Mouse (Mus musculus) liver, embryonic 14.5 days (tissue): ENCODE data around the gene Prrx2. TPM values are rescaled to one million over a fixed set of nuclear protein-coding genes. Genes with fewer than 3 reads are reported as not detected.
"Not testable (repeated sequence)": the region's sequence is repeated elsewhere in the genome, so short reads cannot be mapped to it uniquely, and the experiment has no call there.

ENCODE experiments used
- ATAC-seq: fragments of 200-750 bp; cut with Nextera tagmentation; 2 replicates; pipeline ENCODE4 v1.8.0; 2017; ENCODE audit warnings: moderate number of reproducible peaks, mild to moderate bottlenecking, moderate library complexity; ENCODE audit not compliant: insufficient read depth
- DNase-seq, 3 experiments: peaks; one replicate each; pipeline ENCODE4 v3.0.0-alpha.2; 2012 to 2013; ENCODE audit warnings: low read depth in 3 of 3, low spot score in 3 of 3
- H3K27ac ChIP-seq: fragments of 300-500 bp; sonication (generic); 2 replicates; pipeline ENCODE4 v1.5.1; 2014; ENCODE audit warnings: moderate library complexity, mild to moderate bottlenecking, control low read depth, inconsistent platforms
- H3K27me3 ChIP-seq: fragments of 300-500 bp; sonication (generic); 2 replicates; pipeline ENCODE4 v1.6.1; 2014; ENCODE audit warnings: mild to moderate bottlenecking, low read length, moderate library complexity; ENCODE audit not compliant: control insufficient read depth, insufficient read depth
- H3K36me3 ChIP-seq: fragments of 300-500 bp; sonication (generic); replicated peaks from 2 replicates; pipeline ENCODE4 v1.6.1; 2014; ENCODE audit warnings: low read depth; ENCODE audit not compliant: control insufficient read depth, insufficient read depth
- H3K4me1 ChIP-seq, 2 experiments: fragments of 200-500 bp in 1 of 2; fragments of 300-500 bp in 1 of 2; sonication (generic) in 1 of 2; replicated peaks; 2 replicates each; pipeline ENCODE4 v1.6.1; 2012 to 2014; ENCODE audit warnings: antibody characterized with exemption in 1 of 2, inconsistent platforms in 1 of 2, low read length in 1 of 2; ENCODE audit not compliant: control insufficient read depth in 2 of 2, insufficient read depth in 2 of 2
- H3K4me2 ChIP-seq: fragments of 300-500 bp; sonication (generic); 2 replicates; pipeline ENCODE4 v1.6.1; 2014; ENCODE audit warnings: low read depth, mild to moderate bottlenecking, control low read depth, moderate library complexity
- H3K4me3 ChIP-seq, 2 experiments: fragments of 200-500 bp in 1 of 2; fragments of 300-500 bp in 1 of 2; sonication (generic) in 1 of 2; 2 replicates each; pipeline ENCODE4 v1.5.1; 2012 to 2014; ENCODE audit warnings: low read depth in 2 of 2, low read length in 2 of 2, mild to moderate bottlenecking in 2 of 2, control low read depth in 1 of 2, inconsistent platforms in 1 of 2, moderate library complexity in 1 of 2; ENCODE audit not compliant: insufficient read depth in 1 of 2
- H3K9ac ChIP-seq: fragments of 300-500 bp; sonication (generic); replicated peaks from 2 replicates; pipeline ENCODE4 v1.6.1; 2014; ENCODE audit warnings: mild to moderate bottlenecking, control low read depth, moderate library complexity
- H3K9me3 ChIP-seq: fragments of 300-500 bp; sonication (generic); 2 replicates; pipeline ENCODE4 v1.6.1; 2016; ENCODE audit warnings: low read length, mixed read lengths; ENCODE audit not compliant: control insufficient read depth
- CTCF ChIP-seq: IDR thresholded peaks from 2 replicates; pipeline ENCODE4 v1.5.1; 2016; ENCODE audit warnings: antibody characterized with exemption, low read depth, control low read depth
- EP300 ChIP-seq: IDR thresholded peaks from 2 replicates; pipeline ENCODE4 v1.6.1; 2016; ENCODE audit warnings: antibody characterized with exemption, low read depth
- WGBS: fragments of 180-500 bp; shearing (Covaris S2); extraction: QIAGEN DNeasy Blood & Tissue Kit; methylation state at CpG from one replicate; pipeline ENCODE4 v1.1.7; 2014; ENCODE audit not compliant: insufficient replicate concordance; 5-methylcytosine and 5-hydroxymethylcytosine counted together
- polyA plus RNA-seq, 2 experiments: library from polyadenylated mRNA; depleted of rRNA in 1 of 2; stranded (reverse) in 1 of 2; unstranded in 1 of 2; fragments of >200 nt; fragmentation: Nextera tagmentation in 1 of 2; extraction: Ambion mirVana in 1 of 2; gene quantifications; 2 replicates each; pipeline versions ENCODE4 v1.2.1 to v1.2.3; 2012 to 2014

Prrx2 gene
- polyA plus RNA-seq, 2 experiments, result 0.49 TPM; not detected in 1

DNA sequence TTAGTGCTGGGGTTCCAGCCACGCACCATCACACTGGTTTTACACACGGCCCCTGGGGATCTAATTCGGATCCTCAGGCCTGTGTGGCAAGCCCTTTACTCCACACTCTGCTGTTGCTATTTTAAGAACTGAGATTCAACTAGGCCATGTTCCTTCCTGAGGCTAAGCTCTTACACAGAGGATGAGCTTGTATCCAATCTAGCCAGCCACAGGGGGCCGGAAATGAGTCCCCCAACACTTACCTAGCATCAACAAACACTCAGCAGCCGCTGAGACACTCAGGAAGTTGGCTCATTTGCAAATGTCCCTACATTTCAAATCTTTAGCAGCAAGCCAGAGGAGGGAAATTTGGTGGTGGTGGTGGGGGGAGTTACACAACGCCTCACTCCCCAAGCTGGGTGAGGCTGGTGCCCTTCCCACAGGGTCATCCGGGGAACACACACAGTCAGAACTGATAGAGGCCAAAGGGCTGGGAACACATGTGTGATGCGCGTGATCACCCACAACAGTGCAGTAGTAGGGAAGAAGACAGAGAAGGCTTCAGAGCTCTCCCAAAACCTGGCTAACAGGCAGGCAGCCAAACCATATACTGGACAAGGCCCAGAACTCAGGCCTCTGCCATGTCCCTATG lies 92.5 kb downstream of the Prrx2 start:
- TF ChIP-seq CTCF (no peak), EP300 (no peak)
- H3K27me3 ChIP-seq, result no peaks in the 10 kb centered on the region
- H3K9ac ChIP-seq, result no peak overlapping the region
- no peak for DNase-seq
- H3K4me3 ChIP-seq, result no peak overlapping the region
- H3K36me3 ChIP-seq, result no peaks in the 10 kb centered on the region
- no peak overlapping the region for H3K27ac ChIP-seq
- no peak overlapping the region for H3K4me2 ChIP-seq
- no peak for ATAC-seq
- peaks cover 15 to 16% of the 10 kb centered on the region in 2 experiments for H3K4me1 ChIP-seq
- 56% methylated on average over 9 of the region's 9 CpGs for WGBS
- no peaks in the 10 kb centered on the region for H3K9me3 ChIP-seq

DNA sequence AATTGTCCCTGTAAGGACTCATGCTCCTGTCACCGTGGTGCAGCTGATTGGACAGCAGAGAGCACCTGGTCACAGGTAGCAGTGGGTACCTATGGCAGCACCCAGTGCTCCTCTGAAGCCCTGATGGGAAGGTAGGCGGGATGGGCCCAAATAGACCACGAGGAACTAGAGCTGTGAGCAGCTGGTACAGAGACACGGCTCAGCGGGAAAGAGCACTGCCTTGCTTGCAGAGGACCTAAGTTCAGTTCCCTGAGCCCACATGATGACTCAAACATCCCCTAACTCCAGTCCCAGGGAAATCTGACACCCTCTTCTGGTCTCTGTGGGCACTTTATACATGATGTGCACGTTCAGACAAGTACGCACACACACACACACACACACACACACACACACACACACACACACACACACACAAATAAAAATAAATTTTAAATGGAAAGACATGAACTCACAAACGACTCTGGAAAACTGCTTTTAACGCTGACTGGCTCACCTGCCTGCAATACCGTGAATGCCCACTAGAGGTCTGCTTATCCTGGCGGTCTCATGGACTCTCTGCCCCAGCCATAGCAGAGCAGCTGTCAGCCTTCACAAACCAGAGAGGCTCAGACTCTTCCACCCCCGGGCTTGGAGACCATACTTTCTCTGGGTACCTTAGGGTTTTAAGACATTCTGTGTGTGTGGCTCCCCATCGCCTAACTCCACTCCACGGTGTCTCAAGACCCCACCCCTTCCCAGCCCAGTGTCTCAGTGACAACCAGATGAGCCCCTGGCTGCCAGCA lies 93.3 kb downstream of the Prrx2 start:
- Histone ChIP-seq H3K9ac (no peak overlapping the region), H3K4me1 (peaks cover 15 to 16% of the 10 kb centered on the region in 2 experiments), H3K36me3 (no peaks in the 10 kb centered on the region), H3K27ac (peak overlapping the region; percentile 53), H3K4me3 (no peak overlapping the region), H3K27me3 (no peaks in the 10 kb centered on the region), H3K4me2 (peak overlapping the region; percentile 74), H3K9me3 (no peaks in the 10 kb centered on the region)
- 20% methylated on average over 14 of the region's 14 CpGs for WGBS
- TF ChIP-seq EP300, result no peak
- TF ChIP-seq CTCF, result peak; percentile 96
- ATAC-seq (peak; percentile 57; the same call in 1 of the 2 replicates), DNase-seq (peak; percentile 64 to 67 (median 66))

DNA sequence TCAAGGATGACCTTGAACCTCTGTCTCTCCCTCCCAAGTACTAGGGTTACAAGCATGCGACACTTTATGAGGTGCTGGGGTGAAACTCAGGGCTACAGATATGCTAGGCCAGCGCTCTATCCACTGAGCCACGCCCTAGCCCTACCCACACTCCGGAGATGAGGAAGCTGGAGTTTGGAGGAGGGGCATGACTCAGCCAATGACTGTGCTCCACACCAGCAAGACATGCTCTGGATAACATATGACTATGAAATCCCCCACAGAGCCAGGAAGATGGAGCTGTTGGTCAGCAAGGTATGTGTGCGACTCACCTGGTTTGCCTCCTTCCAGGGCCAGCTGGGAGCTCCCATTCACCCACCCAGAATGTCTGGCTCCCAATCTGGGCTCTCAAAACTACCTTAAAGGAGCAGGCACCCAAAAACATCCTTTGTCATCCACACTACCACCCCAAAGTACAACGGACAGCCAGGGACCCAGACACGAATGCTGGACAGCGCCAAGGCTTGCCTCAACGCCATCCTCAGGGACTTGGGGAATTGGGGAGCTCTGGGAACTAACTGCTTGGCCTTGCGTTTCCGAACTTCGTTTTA lies 94.2 kb downstream of the Prrx2 start:
- H3K4me2 ChIP-seq, result peak overlapping the region; percentile 74
- H3K36me3 ChIP-seq, result no peaks in the 10 kb centered on the region
- no peak for TF ChIP-seq EP300
- TF ChIP-seq CTCF, result no peak
- H3K9me3 ChIP-seq, result no peaks in the 10 kb centered on the region
- peaks cover 15 to 16% of the 10 kb centered on the region in 2 experiments for H3K4me1 ChIP-seq
- H3K9ac ChIP-seq, result peak overlapping the region; percentile 45
- H3K27me3 ChIP-seq, result no peaks in the 10 kb centered on the region
- WGBS, result 14% methylated on average over 12 of the region's 12 CpGs
- peak overlapping the region; percentile 53 for H3K27ac ChIP-seq
- ATAC-seq (peak; percentile 91), DNase-seq (peak; percentile 75 to 80 (median 77))
- peak overlapping the region; percentile 31 to 43 for H3K4me3 ChIP-seq

DNA sequence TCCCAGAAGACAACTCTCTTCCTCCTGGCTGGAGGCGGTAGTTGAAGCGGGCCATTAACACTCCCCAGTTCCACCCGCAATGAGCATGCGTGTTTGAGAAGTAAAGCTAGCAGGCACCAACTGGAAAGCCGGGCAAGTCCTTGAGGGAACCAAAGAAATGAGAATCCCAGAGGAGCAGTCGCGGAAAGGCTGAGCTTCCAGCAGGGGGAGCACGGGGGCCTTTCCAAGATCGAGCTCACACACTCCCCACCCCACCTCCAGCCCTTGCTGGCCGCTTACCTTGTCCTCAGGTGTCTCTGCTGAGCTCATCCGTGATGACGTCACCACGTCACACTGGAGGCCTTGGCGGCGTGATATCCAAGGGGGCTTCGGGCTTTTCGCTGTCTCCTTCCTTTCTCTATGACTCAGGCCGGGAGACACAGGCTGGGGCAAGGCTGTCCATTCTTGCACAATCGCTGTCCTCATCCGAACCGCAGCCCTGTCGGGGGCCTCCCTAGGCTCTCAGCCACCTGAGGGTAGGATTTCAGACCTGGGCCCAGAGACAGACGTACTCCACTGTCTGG lies 94.8 kb downstream of the Prrx2 start, which contains the start of gene Ptges:
Ptges (minus strand) TSS at position 381 of the 563 bp plus-strand sequence.
- TF ChIP-seq EP300 (no peak), CTCF (peak; percentile 81)
- peaks cover 15 to 16% of the 10 kb centered on the region in 2 experiments for H3K4me1 ChIP-seq
- no peaks in the 10 kb centered on the region for H3K9me3 ChIP-seq
- H3K27ac ChIP-seq, result peak within 1 kb of the TSS; percentile 53
- H3K4me3 ChIP-seq, result peak within 1 kb of the TSS; percentile 31 to 43
- no peaks in the 10 kb centered on the region for H3K27me3 ChIP-seq
- peak in 1 of 3 experiments; percentile 53 for DNase-seq
- whole genome bisulfite sequencing, result 3% methylated on average over 23 of the region's 23 CpGs
- ATAC-seq, result peak; percentile 52
- peak within 1 kb of the TSS; percentile 74 for H3K4me2 ChIP-seq
- no peaks in the 10 kb centered on the region for H3K36me3 ChIP-seq
- peak within 1 kb of the TSS; percentile 45 for H3K9ac ChIP-seq

DNA sequence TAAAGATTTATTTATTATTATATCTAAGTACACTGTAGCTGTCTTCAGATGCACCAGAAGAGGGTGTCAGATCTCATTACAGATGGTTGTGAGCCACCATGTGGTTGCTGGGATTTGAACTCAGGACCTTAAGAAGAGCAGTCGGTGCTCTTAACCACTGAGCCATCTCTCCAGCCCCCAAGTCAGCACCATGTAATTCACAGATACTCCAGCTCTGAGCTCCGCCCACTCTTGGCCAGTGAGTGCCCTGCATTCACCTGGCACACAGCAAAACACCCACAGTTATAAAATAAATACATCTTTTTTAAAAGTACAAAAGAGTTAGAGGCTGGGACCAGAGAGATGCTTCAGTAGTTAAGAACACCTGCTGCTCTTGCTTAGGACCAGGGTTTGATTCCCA lies 96.1 kb downstream of the Prrx2 start:
- H3K36me3 ChIP-seq, H3K9me3 ChIP-seq, H3K4me2 ChIP-seq, H3K9ac ChIP-seq, ATAC-seq, H3K27ac ChIP-seq, H3K27me3 ChIP-seq, DNase-seq, H3K4me3 ChIP-seq: not testable (repeated sequence)
- H3K4me1 ChIP-seq, result peaks cover 15 to 16% of the 10 kb centered on the region in 2 experiments
- WGBS, result 74% methylated on average over 2 of the region's 2 CpGs

Other genes starting within 250 kb of the Prrx2 start
- gene Cstad, start 239.9 kb upstream of the Prrx2 start, polyA plus RNA-seq (2012; rRNA removed), result 0.04 TPM in 1 of 2 replicates, not detected in the other
- gene Cstad, start 239.9 kb upstream of the Prrx2 start, polyA plus RNA-seq (2014; fragmentation: Nextera tagmentation; extraction: Ambion mirVana), result 0.17 and 0.23 TPM in 2 replicates
- gene 1700001O22Rik, start 31.3 kb upstream of the Prrx2 start, polyA plus RNA-seq (2012; rRNA removed), result not detected in 2 replicates
- not detected in 2 replicates for gene 1700001O22Rik, start 31.3 kb upstream of the Prrx2 start, polyA plus RNA-seq (2014; fragmentation: Nextera tagmentation; extraction: Ambion mirVana)
- gene Ntmt1, start 27.1 kb upstream of the Prrx2 start, polyA plus RNA-seq (2012; rRNA removed), result 12.0 and 14.5 TPM in 2 replicates
- gene Ntmt1, start 27.1 kb upstream of the Prrx2 start, polyA plus RNA-seq (2014; fragmentation: Nextera tagmentation; extraction: Ambion mirVana), result 23.3 and 25.6 TPM in 2 replicates
- gene Asb6, start 4.6 kb upstream of the Prrx2 start, polyA plus RNA-seq (2012; rRNA removed), result 25.8 and 27.0 TPM in 2 replicates
- 25.9 and 26.2 TPM in 2 replicates for gene Asb6, start 4.6 kb upstream of the Prrx2 start, polyA plus RNA-seq (2014; fragmentation: Nextera tagmentation; extraction: Ambion mirVana)
- 0.10 and 0.12 TPM in 2 replicates for gene Ptges, start 94.9 kb downstream of the Prrx2 start, polyA plus RNA-seq (2012; rRNA removed)
- 0.19 TPM in 1 of 2 replicates, not detected in the other for gene Ptges, start 94.9 kb downstream of the Prrx2 start, polyA plus RNA-seq (2014; fragmentation: Nextera tagmentation; extraction: Ambion mirVana)
- 10.7 and 14.6 TPM in 2 replicates for gene Tor1b, start 118.0 kb downstream of the Prrx2 start, polyA plus RNA-seq (2012; rRNA removed)
- gene Tor1b, start 118.0 kb downstream of the Prrx2 start, polyA plus RNA-seq (2014; fragmentation: Nextera tagmentation; extraction: Ambion mirVana), result 14.7 and 15.7 TPM in 2 replicates
- gene Tor1a, start 133.0 kb downstream of the Prrx2 start, polyA plus RNA-seq (2012; rRNA removed), result 25.0 and 29.3 TPM in 2 replicates
- 34.3 and 34.8 TPM in 2 replicates for gene Tor1a, start 133.0 kb downstream of the Prrx2 start, polyA plus RNA-seq (2014; fragmentation: Nextera tagmentation; extraction: Ambion mirVana)
- 13.2 and 24.4 TPM in 2 replicates for gene BC005624, start 147.2 kb downstream of the Prrx2 start, polyA plus RNA-seq (2012; rRNA removed)
- 22.2 and 25.7 TPM in 2 replicates for gene BC005624, start 147.2 kb downstream of the Prrx2 start, polyA plus RNA-seq (2014; fragmentation: Nextera tagmentation; extraction: Ambion mirVana)
- 2.5 and 2.7 TPM in 2 replicates for gene Usp20, start 147.3 kb downstream of the Prrx2 start, polyA plus RNA-seq (2012; rRNA removed)
- gene Usp20, start 147.3 kb downstream of the Prrx2 start, polyA plus RNA-seq (2014; fragmentation: Nextera tagmentation; extraction: Ambion mirVana), result 2.7 and 3.2 TPM in 2 replicates